Mouse (Mus musculus) MEL (cell line): ENCODE measurements around the gene Rnf6. TPM values are rescaled to one million over a fixed set of nuclear protein-coding genes. Genes with fewer than 3 reads are reported as not detected.
A peak's percentile ranks its signal among the peaks of the same experiment; 100 is the strongest.
"Not testable (repeated sequence)": the region's sequence is repeated elsewhere in the genome, so short reads cannot be mapped to it uniquely, and the experiment has no call there.

Source experiments
- DNase-seq: peaks from one replicate; pipeline ENCODE4 v3.0.0; 2011; ENCODE audit warnings: low read depth, low spot score
- H3K27ac ChIP-seq: 2 replicates; pipeline ENCODE4 v1.5.1; 2012; ENCODE audit warnings: low read depth, mild to moderate bottlenecking, control low read depth, low read length, moderate library complexity; ENCODE audit not compliant: control insufficient read depth
- H3K27me3 ChIP-seq, 2 experiments: fragments of 150-350 bp in 1 of 2; sonication (generic) in 1 of 2; 2 replicates each; pipeline ENCODE4 v1.6.1; 2012; ENCODE audit warnings: low read length in 2 of 2, mild to moderate bottlenecking in 2 of 2, improper control_type of control experiment in 1 of 2, moderate library complexity in 1 of 2; ENCODE audit not compliant: insufficient read depth in 2 of 2, control insufficient read depth in 1 of 2
- H3K36me3 ChIP-seq, 2 experiments: 2 replicates each; pipeline ENCODE4 v1.6.1; 2012 to 2014; ENCODE audit warnings: low read length in 2 of 2, improper control_type of control experiment in 1 of 2, inconsistent platforms in 1 of 2, mild to moderate bottlenecking in 1 of 2; ENCODE audit not compliant: insufficient read depth in 2 of 2, control insufficient read depth in 1 of 2
- H3K4me1 ChIP-seq, 2 experiments: fragments of 150-350 bp in 1 of 2; sonication (generic) in 1 of 2; 2 replicates each; pipeline ENCODE4 v1.6.1; 2012; ENCODE audit warnings: low read length in 2 of 2, improper control_type of control experiment in 1 of 2, mild to moderate bottlenecking in 1 of 2; ENCODE audit not compliant: insufficient read depth in 2 of 2, control insufficient read depth in 1 of 2
- H3K4me3 ChIP-seq, 2 experiments: fragments of 150-350 bp in 1 of 2; sonication (generic) in 1 of 2; 2 replicates each; pipeline ENCODE4 v1.5.1; 2012; ENCODE audit warnings: low read depth in 2 of 2, low read length in 2 of 2, mild to moderate bottlenecking in 2 of 2, moderate library complexity in 2 of 2, control low read depth in 1 of 2, improper control_type of control experiment in 1 of 2; ENCODE audit not compliant: control insufficient read depth in 1 of 2, insufficient read depth in 1 of 2
- H3K79me2 ChIP-seq: 2 replicates; pipeline ENCODE4 v1.6.1; 2012; ENCODE audit warnings: mild to moderate bottlenecking, low read length, moderate library complexity; ENCODE audit not compliant: control insufficient read depth, poor library complexity, insufficient read depth
- H3K9ac ChIP-seq: 2 replicates; pipeline ENCODE4 v1.6.1; 2012; ENCODE audit warnings: low read depth, mild to moderate bottlenecking, control low read depth, low read length, moderate library complexity; ENCODE audit not compliant: control insufficient read depth, poor library complexity, severe bottlenecking
- H3K9me3 ChIP-seq: fragments of 150-350 bp; sonication (generic); replicated peaks from 2 replicates; pipeline ENCODE4 v1.6.1; 2012; ENCODE audit warnings: mild to moderate bottlenecking, low read length, improper control_type of control experiment, moderate library complexity; ENCODE audit not compliant: insufficient read depth
- CTCF ChIP-seq, 3 experiments: IDR thresholded peaks in 2 of 3; conservative IDR thresholded peaks in 1 of 3; 2 replicates each; pipeline ENCODE4 v1.5.1; 2011 to 2012; ENCODE audit warnings: low read length in 3 of 3, low read depth in 2 of 3, mild to moderate bottlenecking in 2 of 3, improper control_type of control experiment in 1 of 3, inconsistent platforms in 1 of 3, mixed read lengths in 1 of 3, moderate library complexity in 1 of 3; ENCODE audit not compliant: control insufficient read depth in 1 of 3, insufficient read depth in 1 of 3, poor library complexity in 1 of 3, severe bottlenecking in 1 of 3
- RAD21 ChIP-seq: IDR thresholded peaks from 2 replicates; pipeline ENCODE4 v1.6.1; 2011; ENCODE audit warnings: mild to moderate bottlenecking, low read depth, low read length, improper control_type of control experiment
- SMC3 ChIP-seq: IDR thresholded peaks from 2 replicates; pipeline ENCODE4 v1.6.1; 2011; ENCODE audit warnings: low read depth, low read length, improper control_type of control experiment
- polyA plus RNA-seq, 2 experiments: library from polyadenylated mRNA; stranded (reverse) in 1 of 2; unstranded in 1 of 2; fragments of >175 nt in 1 of 2; fragments of >200 nt in 1 of 2; gene quantifications; 2 replicates each; pipeline versions ENCODE4 v1.2.1 to v1.2.4; 2012; ENCODE audit warnings: low replicate concordance in 2 of 2, low read depth in 1 of 2; ENCODE audit not compliant: insufficient read length in 2 of 2, insufficient read depth in 1 of 2, missing spikeins in 1 of 2
- total RNA-seq: library from RNA; depleted of rRNA; stranded (reverse); fragments of 300-350 nt; gene quantifications from 2 replicates; pipeline ENCODE4 v1.2.3, GENCODE M21; 2012

The Rnf6 gene
- total and polyA plus RNA-seq, 3 experiments, result 44.9 to 70.1 (median 57.3) TPM

DNA sequence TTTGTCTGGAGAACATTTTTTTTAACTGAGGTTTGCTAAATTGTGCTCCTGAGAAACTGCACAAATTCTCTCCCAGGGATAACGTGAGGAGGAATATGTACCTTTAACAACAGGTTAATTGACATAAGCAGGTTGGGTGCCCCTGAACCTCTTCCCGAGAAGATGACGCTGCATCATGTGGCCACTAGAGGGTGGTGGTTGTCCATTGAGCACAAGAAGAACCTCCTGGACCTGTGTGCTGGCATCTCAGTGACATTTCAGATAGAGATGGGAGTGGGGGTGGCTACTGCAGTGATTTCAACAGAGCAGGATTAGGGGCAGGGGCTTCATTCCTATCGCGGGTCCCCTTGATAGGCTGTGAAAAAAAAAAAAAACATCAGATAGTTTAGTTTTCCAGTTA lies 33.9 kb downstream of the Rnf6 start:
- H3K4me1 ChIP-seq, H3K27me3 ChIP-seq, H3K79me2 ChIP-seq, H3K4me3 ChIP-seq, H3K9me3 ChIP-seq, H3K36me3 ChIP-seq, H3K9ac ChIP-seq, DNase-seq, H3K27ac ChIP-seq: not testable (repeated sequence)
- TF ChIP-seq CTCF (IDR thresholded peaks at IDR 0.05 in 2 of 3, conservative IDR thresholded peaks at IDR 0.05 in 1 of 3; ENCODE audit: control insufficient read depth in 1 of 3, insufficient read depth in 1 of 3, low read depth in 2 of 3, low read length in 3 of 3, poor library complexity in 1 of 3, severe bottlenecking in 1 of 3), result peak in 1 of 3 experiments; percentile 15; a peak in 1 of 6 replicates

DNA sequence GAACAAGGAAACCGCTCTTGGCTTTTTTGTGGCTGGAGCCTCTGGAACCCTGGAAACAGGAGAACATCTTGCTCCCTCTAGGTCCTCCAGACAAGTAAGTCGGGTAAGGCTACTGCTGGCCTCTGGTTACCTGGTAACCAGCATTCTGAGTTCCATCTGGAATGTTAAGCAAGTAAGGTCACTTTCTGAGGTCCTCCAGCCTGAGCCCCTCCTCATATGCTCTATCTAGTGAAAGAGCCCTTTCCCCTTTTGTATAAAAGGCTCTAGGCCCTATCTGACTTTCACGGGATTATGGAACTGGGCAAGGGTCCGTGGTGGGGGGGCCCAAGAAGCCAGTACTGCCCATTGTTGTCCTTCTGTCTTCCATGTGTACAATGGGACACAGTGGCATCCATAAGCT lies 36.2 kb downstream of the Rnf6 start, which contains the start of gene 1700001J03Rik:
Gene 1700001J03Rik, minus strand, starts transcription at position 101 of the 400 bp plus-strand sequence.
- not testable (repeated sequence) for H3K9ac ChIP-seq, H3K4me3 ChIP-seq, DNase-seq

DNA sequence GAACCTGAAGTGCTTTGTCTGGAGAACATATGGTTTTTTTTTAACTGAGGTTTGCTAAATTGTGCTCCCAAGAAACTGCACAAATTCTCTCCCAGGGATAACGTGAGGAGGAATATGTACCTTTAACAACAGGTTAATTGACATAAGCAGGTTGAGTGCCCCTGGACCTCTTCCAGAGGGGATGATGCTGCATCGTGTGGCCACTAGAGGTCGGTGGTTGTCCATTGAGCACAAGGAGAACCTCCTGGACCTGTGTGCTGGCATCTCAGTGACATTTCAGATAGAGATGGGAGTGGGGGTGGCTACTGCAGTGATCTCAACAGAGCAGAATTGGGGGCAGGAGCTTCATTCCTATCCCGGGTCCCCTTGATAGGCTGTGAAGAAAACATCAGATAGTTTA lies 48.6 kb downstream of the Rnf6 start:
- DNase-seq, result not testable (repeated sequence)
- TF ChIP-seq CTCF (IDR thresholded peaks at IDR 0.05 in 2 of 3, conservative IDR thresholded peaks at IDR 0.05 in 1 of 3; ENCODE audit: control insufficient read depth in 1 of 3, insufficient read depth in 1 of 3, low read depth in 2 of 3, low read length in 3 of 3, poor library complexity in 1 of 3, severe bottlenecking in 1 of 3), result peak; percentile 27 to 51 (median 38); a peak in 5 of 6 replicates
- peak; percentile 15 for TF ChIP-seq RAD21
- TF ChIP-seq SMC3, result peak; percentile 27

More for the DNA sequence above, 36.2 kb downstream of the Rnf6 start, which contains the start of gene 1700001J03Rik:
- H3K9me3 ChIP-seq, H3K27ac ChIP-seq, H3K36me3 ChIP-seq, H3K27me3 ChIP-seq, H3K4me1 ChIP-seq, H3K79me2 ChIP-seq: not testable (repeated sequence)

DNA sequence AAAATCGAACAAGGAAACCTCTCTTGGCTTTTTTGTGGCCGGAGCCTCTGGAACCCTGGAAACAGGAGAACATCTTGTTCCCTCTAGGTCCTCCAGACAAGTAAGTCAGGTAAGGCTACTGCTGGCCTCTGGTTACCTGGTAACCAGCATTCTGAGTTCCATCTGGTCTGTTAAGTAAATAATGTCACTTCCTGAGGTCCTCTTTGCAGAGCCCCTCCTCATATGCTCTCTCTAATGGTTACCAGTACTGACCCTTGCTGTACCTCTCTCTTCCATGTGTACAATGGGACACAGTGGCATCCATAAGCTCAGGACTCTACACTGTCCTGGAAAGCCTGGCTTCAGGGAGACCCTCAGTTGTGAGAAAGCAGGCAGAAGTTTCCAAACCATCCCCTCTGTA lies 50.7 kb downstream of the Rnf6 start, which contains the start of gene Gm6309:
Gene Gm6309, minus strand, starts transcription at position 101 of the 400 bp plus-strand sequence.
- not testable (repeated sequence) for H3K9ac ChIP-seq, DNase-seq, H3K27ac ChIP-seq, H3K4me3 ChIP-seq, H3K36me3 ChIP-seq, H3K9me3 ChIP-seq, H3K4me1 ChIP-seq, H3K79me2 ChIP-seq, H3K27me3 ChIP-seq

More for the DNA sequence above, 48.6 kb downstream of the Rnf6 start:
- not testable (repeated sequence) for H3K27ac ChIP-seq, H3K27me3 ChIP-seq, H3K9ac ChIP-seq, H3K36me3 ChIP-seq, H3K4me1 ChIP-seq, H3K4me3 ChIP-seq, H3K9me3 ChIP-seq, H3K79me2 ChIP-seq

DNA sequence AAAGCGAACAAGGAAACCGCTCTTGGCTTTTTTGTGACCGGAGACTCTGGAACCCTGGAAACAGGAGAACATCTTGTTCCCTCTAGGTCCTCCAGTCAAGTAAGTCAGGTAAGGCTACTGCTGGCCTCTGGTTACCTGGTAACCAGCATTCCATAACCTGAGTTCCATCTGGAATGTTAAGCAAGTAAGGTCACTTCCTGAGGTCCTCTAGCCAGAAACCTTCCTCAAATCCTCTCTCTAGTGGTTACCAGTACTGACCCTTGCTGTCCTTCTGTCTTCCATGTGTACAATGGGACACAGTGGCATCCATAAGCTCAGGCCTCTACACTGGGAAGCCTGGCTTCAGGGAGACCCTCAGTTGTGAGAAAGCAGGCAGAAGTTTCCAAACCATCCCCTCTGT lies 60.9 kb downstream of the Rnf6 start, which contains the start of gene Gm5565:
Gene Gm5565, minus strand, starts transcription at position 101 of the 400 bp plus-strand sequence.
- not testable (repeated sequence) for H3K79me2 ChIP-seq, DNase-seq

More for the DNA sequence above, 60.9 kb downstream of the Rnf6 start, which contains the start of gene Gm5565:
- not testable (repeated sequence) for H3K4me1 ChIP-seq, H3K9me3 ChIP-seq, H3K4me3 ChIP-seq, H3K27ac ChIP-seq, H3K36me3 ChIP-seq, H3K27me3 ChIP-seq, H3K9ac ChIP-seq
